Mouse (Mus musculus): ENCODE results near the gene Slc38a11.

The Slc38a11 gene

DNA sequence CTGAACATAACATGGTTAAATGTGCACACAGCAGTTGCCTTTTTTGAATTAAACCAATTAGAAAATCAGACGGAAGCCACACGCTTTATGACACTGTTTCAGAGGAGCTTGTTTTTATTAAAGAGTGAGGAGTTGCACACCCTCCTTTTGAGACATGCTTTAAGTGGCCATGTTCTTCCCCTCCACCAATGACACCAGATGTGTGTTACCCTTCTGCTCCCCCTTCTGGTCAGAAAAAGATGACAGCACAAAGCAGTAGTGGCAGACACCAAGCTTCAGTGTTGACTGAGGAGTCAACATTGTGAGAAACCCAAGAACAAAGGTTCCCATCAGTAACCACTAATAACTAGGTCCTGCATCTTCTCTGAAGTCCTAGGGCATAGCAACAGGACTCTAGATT lies 32.5 kb downstream of the Slc38a11 start:
- no peak for DNase-seq (ENCODE audit: low read depth, low spot score)

DNA sequence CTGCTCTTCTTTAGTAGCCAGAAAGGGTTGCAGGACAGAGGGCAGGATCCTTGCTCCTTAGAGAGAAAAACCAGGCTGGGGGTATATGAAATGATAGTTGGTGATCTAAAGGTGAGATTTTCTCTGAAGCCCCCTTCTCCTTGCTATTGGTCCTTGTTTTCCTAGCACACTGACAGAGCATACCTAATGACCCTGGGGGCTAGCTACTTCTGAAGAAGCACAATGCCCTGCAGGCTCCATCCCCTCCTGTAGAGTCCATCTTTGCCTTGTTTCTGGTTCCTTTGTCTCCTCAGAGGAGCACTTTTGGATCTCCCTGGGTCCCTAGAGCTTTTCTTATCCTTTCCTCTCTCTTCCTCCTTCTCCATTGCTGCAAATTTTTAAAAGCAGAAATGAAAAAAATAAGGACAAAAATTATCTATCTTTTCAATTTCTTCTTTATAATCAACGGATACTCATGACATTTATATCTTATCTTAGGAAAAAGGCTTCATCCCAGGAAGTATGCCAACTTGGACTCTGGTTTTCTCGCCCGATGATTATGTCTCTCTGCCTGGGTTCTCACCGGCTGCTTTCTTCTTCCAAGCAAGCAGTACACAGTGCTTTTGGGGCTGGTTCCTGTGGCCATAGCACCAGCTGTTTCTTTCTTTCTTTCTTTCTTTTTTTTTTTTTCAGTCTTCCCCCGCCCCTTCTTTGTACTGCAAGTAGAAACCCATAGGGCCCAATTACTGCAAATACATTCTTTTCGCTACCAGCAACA lies 41.7 kb downstream of the Slc38a11 start:
- DNase-seq (ENCODE audit: low read depth, low spot score): no peak

GRCm38 (mm10) chr2:65320975-65321374 lies 42.9 kb downstream of the Slc38a11 start:
- DNase-seq (ENCODE audit: low read depth, low spot score): no peak

- DNase-seq (ENCODE audit: low read depth, low spot score): no peak
Observed at GRCm38 (mm10) chr2:65316721-65317120, 47.1 kb downstream of the Slc38a11 start.

DNA sequence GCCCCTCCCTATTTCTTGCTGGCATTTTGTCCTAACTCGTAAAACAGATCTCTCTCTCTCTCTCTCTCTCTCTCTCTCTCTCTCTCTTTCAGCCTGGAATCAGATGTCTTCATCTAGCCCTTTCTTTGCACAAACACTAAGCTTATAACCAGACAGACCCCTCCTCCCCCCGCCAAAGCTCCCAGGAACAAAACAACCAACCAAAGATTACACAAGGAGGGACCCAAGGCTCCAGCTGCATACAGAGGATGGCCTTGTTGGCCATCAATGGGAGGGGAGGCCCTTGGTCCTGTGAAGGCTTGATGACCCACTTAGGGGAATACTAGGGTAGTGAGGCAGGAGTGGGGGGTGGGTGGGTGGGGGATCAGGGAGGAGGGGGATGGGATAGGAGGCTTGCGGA lies 52.6 kb downstream of the Slc38a11 start:
- DNase-seq (ENCODE audit: low read depth, low spot score): no peak

- no peak for DNase-seq (ENCODE audit: low read depth, low spot score)
Observed at GRCm38 (mm10) chr2:65296541-65296940, 67.3 kb downstream of the Slc38a11 start.

- no peak for DNase-seq (ENCODE audit: low read depth, low spot score)
Observed at GRCm38 (mm10) chr2:65294092-65294491, 69.7 kb downstream of the Slc38a11 start.

GRCm38 (mm10) chr2:65293411-65293810 lies 70.4 kb downstream of the Slc38a11 start:
- no peak for DNase-seq (ENCODE audit: low read depth, low spot score)

DNA sequence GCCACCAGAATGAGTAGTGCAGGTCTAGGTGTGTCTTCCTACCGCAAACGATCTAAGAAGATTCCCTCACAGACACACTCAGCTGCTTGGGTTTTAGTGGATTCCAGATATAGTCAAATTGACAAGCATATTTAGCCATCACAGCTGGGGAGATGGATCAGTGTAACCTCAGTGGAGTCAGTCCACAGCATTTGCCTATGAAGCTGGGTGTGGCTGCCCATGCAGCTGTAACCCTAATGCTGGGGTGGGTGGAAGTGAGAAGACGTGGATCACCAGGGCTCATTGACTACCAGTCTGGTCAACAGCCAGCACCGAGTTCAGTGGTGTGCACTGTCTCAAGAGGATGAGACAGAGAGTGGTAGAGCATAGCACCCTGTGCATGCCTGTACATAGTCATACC lies 74.1 kb downstream of the Slc38a11 start:
- no peak for DNase-seq (ENCODE audit: low read depth, low spot score)

DNA sequence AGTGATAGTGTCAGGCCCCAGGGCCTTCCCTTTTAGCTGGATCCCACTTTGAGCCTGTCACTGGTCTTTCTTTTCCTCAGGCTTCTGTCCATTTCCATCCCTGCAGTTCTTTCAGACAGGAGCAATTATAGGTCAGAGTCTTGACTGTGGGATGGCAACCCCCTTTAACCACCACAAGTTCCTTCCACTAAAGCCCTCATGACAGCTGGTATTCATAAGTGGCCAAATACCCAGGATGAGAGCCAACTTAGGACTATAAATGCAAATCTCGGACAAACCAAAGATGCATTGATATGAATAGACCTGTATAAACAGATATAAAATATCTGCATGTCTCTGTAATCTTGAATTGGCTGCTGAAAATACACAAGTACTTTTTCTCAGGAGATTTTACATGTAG lies 75.1 kb downstream of the Slc38a11 start:
- no peak for DNase-seq (ENCODE audit: low read depth, low spot score)

GRCm38 (mm10) chr2:65285380-65285779 lies 78.5 kb downstream of the Slc38a11 start:
- no peak for DNase-seq (ENCODE audit: low read depth, low spot score)

GRCm38 (mm10) chr2:65282979-65283378 lies 80.9 kb downstream of the Slc38a11 start:
- no peak for DNase-seq (ENCODE audit: low read depth, low spot score)

GRCm38 (mm10) chr2:65279029-65279690 lies 84.7 kb downstream of the Slc38a11 start:
- no peak for DNase-seq (ENCODE audit: low read depth, low spot score)

DNA sequence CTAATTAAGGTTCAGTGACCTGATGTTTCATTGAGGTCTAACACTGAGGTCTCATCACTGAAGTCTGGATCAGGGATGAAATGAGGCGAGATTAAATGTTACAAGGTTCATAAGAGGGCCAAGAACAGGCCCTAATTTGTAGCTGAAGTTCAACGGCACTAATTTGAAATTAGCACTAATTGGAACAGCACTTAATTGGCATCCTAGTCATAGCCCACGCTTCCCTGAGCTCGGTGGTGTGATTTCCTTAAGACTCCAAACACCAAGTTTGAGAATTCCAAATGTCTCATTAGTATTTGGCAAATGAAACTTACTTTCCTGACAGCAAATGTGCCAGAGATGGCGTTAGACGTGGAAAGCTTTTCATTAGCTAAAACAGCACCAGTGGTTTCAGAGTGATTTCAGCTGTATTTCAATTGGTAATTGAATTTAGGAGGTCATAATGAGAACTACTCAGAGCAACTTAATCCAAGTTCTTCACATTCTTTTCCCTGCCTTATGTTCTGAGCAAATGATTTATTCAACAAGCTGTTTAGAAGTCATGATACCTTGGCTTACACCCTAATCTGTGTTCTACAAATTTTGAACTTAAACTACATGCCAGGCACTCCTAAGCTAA lies 88.3 kb downstream of the Slc38a11 start:
- DNase-seq (ENCODE audit: low read depth, low spot score): no peak

DNA sequence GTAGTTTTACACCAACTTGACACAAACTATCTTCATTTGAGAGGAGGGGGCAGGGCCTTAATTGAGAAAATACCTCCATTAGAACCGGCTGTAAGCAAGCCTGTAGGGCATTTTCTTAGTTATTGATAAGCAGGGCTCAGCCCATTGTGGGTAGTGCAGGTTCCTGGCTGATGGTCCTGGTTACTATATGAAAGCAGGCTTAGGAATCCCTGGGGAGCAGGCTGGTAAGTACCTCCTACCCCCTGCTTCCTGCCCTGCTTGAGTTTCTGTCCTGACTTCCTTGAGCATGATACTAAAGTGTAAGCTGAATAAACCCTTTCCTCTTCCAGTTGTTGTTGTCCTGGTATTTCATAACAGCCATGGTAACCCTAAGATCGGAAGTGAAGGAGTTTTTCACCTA lies 89.9 kb downstream of the Slc38a11 start:
- DNase-seq (ENCODE audit: low read depth, low spot score): no peak

GRCm38 (mm10) chr2:65268731-65269130 lies 95.1 kb downstream of the Slc38a11 start:
- no peak for DNase-seq (ENCODE audit: low read depth, low spot score)

GRCm38 (mm10) chr2:65267834-65268233 lies 96.0 kb downstream of the Slc38a11 start:
- DNase-seq (ENCODE audit: low read depth, low spot score): no peak

DNA sequence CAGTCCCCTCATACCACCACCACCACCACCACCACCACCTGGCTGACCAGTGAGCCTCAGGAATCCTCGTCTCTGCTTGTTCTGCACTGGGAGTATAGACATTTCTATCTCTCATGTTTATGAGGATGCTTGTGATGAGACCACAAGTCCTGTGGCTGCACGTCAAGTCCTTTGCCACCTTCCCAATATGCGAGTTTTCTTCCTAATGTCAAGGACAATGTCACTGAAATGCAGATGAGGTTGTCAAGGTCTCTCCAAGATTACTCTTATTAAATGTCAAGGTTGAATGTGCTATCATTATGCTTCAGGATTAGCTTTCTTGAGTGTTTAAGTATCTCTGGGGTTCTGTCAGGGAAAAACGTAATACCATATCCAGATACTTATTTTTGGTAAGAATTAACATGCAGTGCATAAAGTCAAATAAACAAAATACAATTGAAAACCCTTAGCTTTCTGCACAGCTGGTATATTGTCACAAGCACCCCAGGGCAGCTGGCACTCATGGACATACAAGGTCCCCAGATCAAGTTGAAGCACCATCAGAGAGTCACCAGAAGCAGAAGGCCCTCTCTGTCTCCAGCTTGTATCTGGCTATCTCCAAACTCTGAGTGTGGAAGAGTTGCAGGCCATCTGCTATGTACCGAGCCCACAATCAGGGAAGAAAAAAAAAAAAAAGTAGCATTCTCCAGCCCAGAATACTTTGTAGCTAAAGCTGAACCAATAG lies 97.1 kb downstream of the Slc38a11 start:
- no peak for DNase-seq (ENCODE audit: low read depth, low spot score)
